7 mouse cellular contexts compared by ENCODE assay signal in the genomic region with DNA sequence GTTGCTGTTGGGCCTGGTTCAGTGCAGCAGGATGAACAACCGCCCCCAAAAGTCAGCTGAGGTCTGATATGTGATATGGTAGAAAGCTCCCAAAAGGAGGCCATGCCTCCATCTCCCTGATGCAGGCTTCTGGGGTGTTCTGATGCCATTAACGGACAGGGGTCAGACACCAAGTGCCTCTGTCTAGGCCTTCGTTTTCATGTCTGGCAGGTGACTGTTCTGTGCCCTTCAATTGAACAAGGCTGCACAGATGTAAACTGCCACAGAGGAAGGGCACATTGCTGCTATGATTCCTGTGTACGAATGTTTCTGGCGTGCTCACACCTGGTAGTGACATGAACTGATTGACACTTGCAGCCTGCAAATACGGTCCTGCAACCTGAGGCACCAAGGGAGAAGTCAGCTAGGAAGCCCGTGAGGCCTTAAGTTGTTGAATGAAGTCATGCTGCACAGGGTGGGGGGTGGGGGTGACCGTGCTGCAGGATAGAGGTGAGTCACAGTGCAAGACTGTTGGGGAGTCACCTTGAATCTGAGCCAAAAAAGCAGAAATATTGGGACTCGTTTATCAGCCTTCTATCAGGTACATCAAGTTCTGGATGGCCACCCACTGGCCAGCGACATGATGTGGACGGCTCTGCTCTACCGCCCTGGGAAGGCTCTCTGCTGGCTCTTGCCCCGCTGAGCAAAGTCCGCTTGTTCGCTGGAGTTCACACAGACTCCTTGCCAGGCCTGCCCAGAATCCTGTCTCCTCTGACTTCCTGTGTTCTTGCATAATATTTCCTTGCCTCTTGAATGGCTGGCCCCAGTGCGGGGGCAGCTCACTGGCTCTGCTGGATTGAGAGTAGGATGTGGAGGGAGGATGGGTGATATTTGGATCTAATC. TPM values are rescaled to one million over a fixed set of nuclear protein-coding genes. Genes with fewer than 3 reads are reported as not detected.
DNase-seq lines count a peak whose midpoint lies in the region; ATAC-seq and TF ChIP-seq lines count a peak whose summit lies in the region.

No protein-coding gene starts in this region.

- H3K9ac ChIP-seq in heart, adult 2 months (ENCODE audit: low read depth, low read length), result peak overlapping the region; percentile 52
- H3K9ac ChIP-seq in kidney, embryonic 16.5 days (replicated peaks; ENCODE audit: low read length), result no peak overlapping the region

- H3K9me3 ChIP-seq in E14TG2a.4 (ENCODE audit: low read length), result peaks cover 4% of the 10 kb centered on the region
- H3K9me3 ChIP-seq in kidney, embryonic 16.5 days (ENCODE audit: low read length), result no peaks in the 10 kb centered on the region

- WGBS in heart, adult 2 months, result 14% methylated on average over 16 of the region's 16 CpGs
- WGBS in kidney, embryonic 16.5 days, result 43% methylated on average over 16 of the region's 16 CpGs

- peaks cover 4% of the 10 kb centered on the region for H3K79me2 ChIP-seq in heart, adult 2 months (replicated peaks; ENCODE audit: control insufficient read depth, insufficient read depth, low read length)

- ATAC-seq in kidney, embryonic 16.5 days (ENCODE audit: low FRiP score, low TSS enrichment), result peak; percentile 94
- no peak for ATAC-seq in monocyte, adult 5-6 weeks (replicated peaks; ENCODE audit: insufficient number of reproducible peaks, low FRiP score, low TSS enrichment, poor library complexity, severe bottlenecking)

- H3K27ac ChIP-seq in heart, adult 2 months, result peak overlapping the region; percentile 91
- H3K27ac ChIP-seq in kidney, embryonic 16.5 days (ENCODE audit: low read length), result peak overlapping the region; percentile 59; the same call in 1 of the 2 replicates

- intact Hi-C loops in heart, adult 2 months (cut with DNase I), result loop anchor here (1.0 kb wide), 2 partner anchors 13 to 33 kb away; no protein-coding TSS in a partner anchor

- H3K36me3 ChIP-seq in E14TG2a.4 (ENCODE audit: insufficient read depth, low read length), result peaks cover 32% of the 10 kb centered on the region
- H3K36me3 ChIP-seq in heart, adult 2 months (ENCODE audit: control insufficient read depth, insufficient read depth, low read length), result peaks cover 59% of the 10 kb centered on the region
- H3K36me3 ChIP-seq in kidney, embryonic 16.5 days (ENCODE audit: insufficient read depth, low read length), result no peaks in the 10 kb centered on the region

- peak; percentile 99 for TF ChIP-seq EP300 in heart, adult 2 months (IDR thresholded peaks at IDR 0.05; ENCODE audit: insufficient read depth, low read depth, low read length)

- H3K4me3 ChIP-seq in E14TG2a.4 (replicated peaks; ENCODE audit: low read length), result peak overlapping the region; percentile 27; the same call in 1 of the 2 replicates
- peak overlapping the region; percentile 28 for H3K4me3 ChIP-seq in heart, adult 2 months
- H3K4me3 ChIP-seq in kidney, embryonic 16.5 days (ENCODE audit: low read length), result no peak overlapping the region

- peak; percentile 76 for DNase-seq in adipocyte (ENCODE audit: low spot score)
- DNase-seq in heart, adult 2 months, result peak; percentile 83 to 91
- DNase-seq in lung, postnatal 14 days, result peak; percentile 83
- DNase-seq in cerebellum, adult 11-12 months, result no peak

- TF ChIP-seq CTCF in E14TG2a.4 (conservative IDR thresholded peaks at IDR 0.05; ENCODE audit: low read length), result no peak
- TF ChIP-seq CTCF in heart, adult 2 months (IDR thresholded peaks at IDR 0.05), result peak; percentile 43

- no peaks in the 10 kb centered on the region for H3K27me3 ChIP-seq in E14TG2a.4 (ENCODE audit: insufficient read depth, low read length)
- H3K27me3 ChIP-seq in heart, adult 2 months (ENCODE audit: control insufficient read depth, insufficient read depth, low read length), result no peaks in the 10 kb centered on the region
- H3K27me3 ChIP-seq in kidney, embryonic 16.5 days (ENCODE audit: insufficient read depth, low read length), result no peaks in the 10 kb centered on the region

- peaks cover 51% of the 10 kb centered on the region for H3K4me1 ChIP-seq in E14TG2a.4 (replicated peaks; ENCODE audit: low read depth, low read length)
- peaks cover 65% of the 10 kb centered on the region for H3K4me1 ChIP-seq in heart, adult 2 months (ENCODE audit: control insufficient read depth, insufficient read depth, low read length)
- H3K4me1 ChIP-seq in kidney, embryonic 16.5 days (ENCODE audit: insufficient read depth, low read length), result peaks cover 10% of the 10 kb centered on the region

- TF ChIP-seq POLR2A in heart, adult 2 months (IDR thresholded peaks at IDR 0.05; ENCODE audit: insufficient read depth, low read depth, low read length), result peak; percentile 60

- 0 out of 2 replicates have a peak overlapping the region, but pooled peaks have one; percentile 7 for H3K4me2 ChIP-seq in kidney, embryonic 16.5 days (replicated peaks; ENCODE audit: low read depth, low read length)

RNA-seq across cellular contexts. Expression of a gene that starts 16.1 kb away (rescaled TPM):
- 100 to 1,000 TPM; 244 to 277 TPM for total RNA-seq in heart, adult 2 months (2021)
- 115 and 119 TPM in 2 replicates for polyA plus RNA-seq in heart, adult 2 months (2012; rRNA removed)
- 10.0 and 12.3 TPM in 2 replicates for polyA plus RNA-seq in kidney, embryonic 16.5 days (2015; fragmentation: Nextera tagmentation; extraction: Ambion mirVana)
- 2.8 to 3.6 TPM in 2 of 3 replicates, not detected in the other for total RNA-seq in monocyte, adult 5-6 weeks (2017)

Comparison
In these comparisons a context has a peak if more than half of its experiments do, and no peak if none do; other contexts are left out.
1. RNA of a gene that starts 16.1 kb away (total RNA-seq): 244 to 277 TPM in heart, adult 2 months; 2.8 to 3.6 TPM in monocyte, adult 5-6 weeks; every median in the first group is over 10 times any median in the second.